ENCODE assay signal across 29 mouse cellular contexts in genomic region chr10:83324871-83325270, GRCm38 (mm10). TPM values are rescaled to one million over a fixed set of nuclear protein-coding genes. Genes with fewer than 3 reads are reported as not detected.
"Had no signal": no experiment of that assay in that cellular context is flagged by ENCODE, and none has a peak within 500 bp of the region (broad histone marks: within the 10 kb centered on the region; RNA-seq: fewer than 3 reads in every experiment).

No protein-coding gene starts in this region.

- H3K9me3 ChIP-seq: embryonic facial prominence, embryonic 10.5 days; embryonic facial prominence, embryonic 12.5 days; embryonic facial prominence, embryonic 13.5 days; embryonic facial prominence, embryonic 15.5 days; forebrain, embryonic 10.5 days; forebrain, embryonic 12.5 days; forebrain, embryonic 13.5 days; forebrain, embryonic 15.5 days had no signal

- H3K9ac ChIP-seq: embryonic facial prominence, embryonic 12.5 days; embryonic facial prominence, embryonic 13.5 days; embryonic facial prominence, embryonic 15.5 days; forebrain, embryonic 12.5 days; forebrain, embryonic 13.5 days; forebrain, embryonic 15.5 days; forebrain, postnatal 0 days had no signal

- H3K27ac ChIP-seq: embryonic facial prominence, embryonic 10.5 days; embryonic facial prominence, embryonic 12.5 days; embryonic facial prominence, embryonic 13.5 days; embryonic facial prominence, embryonic 15.5 days; forebrain, embryonic 10.5 days; forebrain, embryonic 12.5 days; forebrain, embryonic 13.5 days; forebrain, embryonic 15.5 days; gastrocnemius, adult 2 months; heart, adult 2 months had no signal

- H3K27me3 ChIP-seq: embryonic facial prominence, embryonic 12.5 days; embryonic facial prominence, embryonic 13.5 days; embryonic facial prominence, embryonic 15.5 days; forebrain, embryonic 15.5 days had no signal

- H3K4me2 ChIP-seq: embryonic facial prominence, embryonic 12.5 days; embryonic facial prominence, embryonic 13.5 days; embryonic facial prominence, embryonic 15.5 days; forebrain, embryonic 12.5 days; forebrain, embryonic 13.5 days; forebrain, embryonic 15.5 days had no signal

- DNase-seq: cerebellum, adult 8-10 months; cerebellum, adult 9-10 months; cerebellum, adult 9-11 months; cerebellum, postnatal 14 days; cerebellum, postnatal 25 days; cerebellum, postnatal 36 days; embryo, embryonic 11 days; forebrain, postnatal 0 days; gastrocnemius, adult 2 months; gastrocnemius, postnatal 10 days; gastrocnemius, postnatal 14 days; gastrocnemius, postnatal 25 days; gastrocnemius, postnatal 36 days; heart, adult 11 months; heart, adult 18-20 months; heart, adult 2 months had no signal

- ATAC-seq: forebrain, embryonic 13.5 days; forebrain, embryonic 14.5 days; forebrain, embryonic 15.5 days; forebrain, embryonic 16.5 days; forebrain, postnatal 0 days had no signal

- H3K36me3 ChIP-seq: embryonic facial prominence, embryonic 10.5 days; embryonic facial prominence, embryonic 12.5 days; embryonic facial prominence, embryonic 13.5 days; embryonic facial prominence, embryonic 15.5 days; forebrain, embryonic 10.5 days; forebrain, embryonic 12.5 days; forebrain, embryonic 15.5 days had no signal

- H3K4me3 ChIP-seq: embryonic facial prominence, embryonic 10.5 days; embryonic facial prominence, embryonic 12.5 days; embryonic facial prominence, embryonic 13.5 days; embryonic facial prominence, embryonic 15.5 days; erythroblast, embryonic 14.5 days; forebrain, embryonic 10.5 days; forebrain, embryonic 12.5 days; forebrain, embryonic 13.5 days; forebrain, embryonic 15.5 days; gastrocnemius, adult 2 months; heart, adult 2 months had no signal

RNA-seq across cellular contexts. Expression of gene Slc41a2, which starts 12.8 kb away (rescaled TPM):
- total RNA-seq: common myeloid progenitor, adult 5-6 weeks; granulocyte monocyte progenitor cell, adult 5-6 weeks had no signal
- polyA plus RNA-seq: erythroblast, embryonic 14.5 days had no signal
